Mouse (Mus musculus): ENCODE measurements at regions not wholly inside any gene's neighbourhood (a gene's known extent, or its start where the extent isn't known, plus 50 kb on each side); places are given as distances from the start of the nearest gene placed in this dataset.

DNA sequence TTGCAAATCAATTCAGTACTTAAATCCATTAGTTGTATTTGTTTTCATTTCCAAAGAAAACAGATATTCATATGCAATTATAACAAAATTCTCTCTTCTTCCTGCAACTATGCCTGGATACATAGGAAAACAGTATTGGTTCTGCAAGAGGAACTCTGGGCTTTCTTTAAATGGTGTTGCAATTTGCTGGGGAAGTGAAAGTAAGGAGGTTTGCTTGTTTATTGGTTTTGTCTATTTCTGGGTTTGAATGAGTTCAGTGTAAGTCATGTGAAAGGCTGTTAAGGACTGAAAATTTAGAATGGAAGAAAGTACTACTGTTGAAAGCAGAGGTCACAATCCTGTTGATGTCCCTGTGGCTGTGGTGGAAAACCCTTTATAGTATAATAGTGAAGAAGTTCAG lies 1058.0 kb downstream of the Pla2g4a start:
- DNase-seq (ENCODE audit: low read depth in 1 of 2, low spot score in 2 of 2): peak in 1 of 2 experiments; percentile 22

DNA sequence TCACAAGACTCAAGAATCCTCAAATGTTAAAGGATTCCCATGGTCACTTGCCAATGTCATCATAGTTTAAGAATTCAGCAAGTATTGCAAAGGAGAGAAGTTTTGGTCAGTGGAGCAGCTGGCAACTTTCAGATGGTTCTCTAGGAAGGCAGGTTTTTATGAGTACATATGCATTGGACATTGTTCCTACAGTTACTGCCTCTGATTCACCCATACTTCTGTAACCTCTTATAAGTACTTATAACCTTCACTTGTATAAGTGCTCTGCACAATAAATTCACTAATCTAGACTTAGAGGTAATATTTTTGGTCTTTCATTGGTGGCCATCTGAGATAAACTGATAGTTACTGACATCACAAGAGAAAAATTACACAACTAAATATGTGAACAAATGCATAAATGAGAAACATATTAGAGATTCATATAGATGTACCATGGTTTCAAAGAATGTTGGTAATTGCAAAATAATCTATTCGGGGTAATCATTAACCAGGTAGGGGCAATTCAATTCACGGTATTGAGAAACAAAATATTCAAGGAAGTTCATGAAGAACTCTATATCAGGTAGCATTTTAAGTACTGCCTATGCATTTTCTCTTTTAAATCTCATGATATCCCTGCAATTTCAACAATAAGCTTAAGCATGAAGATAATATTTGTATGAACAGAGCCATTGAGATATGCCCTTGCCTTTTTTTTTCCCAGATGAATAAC lies 1059.6 kb downstream of the Pla2g4a start:
- no peak for DNase-seq (ENCODE audit: low read depth in 1 of 2, low spot score in 2 of 2)

DNA sequence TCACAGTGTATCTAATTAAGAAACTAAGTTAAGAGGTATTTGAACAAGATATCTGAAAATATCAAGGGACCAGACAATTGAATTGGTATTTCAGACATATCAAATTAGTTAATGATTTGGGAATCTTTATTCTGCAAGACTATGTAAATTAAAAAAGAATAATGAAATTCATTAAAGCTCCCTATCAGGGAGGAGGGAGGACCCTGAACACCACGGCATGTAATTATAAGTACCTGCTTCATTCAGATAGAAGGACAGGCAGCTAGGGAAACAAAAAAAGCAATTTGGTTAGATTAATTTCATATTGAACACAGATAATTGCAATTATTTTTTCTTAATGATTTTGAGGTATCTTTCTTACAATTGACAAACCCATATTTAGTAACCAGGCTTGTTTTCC lies 1090.3 kb downstream of the Pla2g4a start:
- no peak for DNase-seq (ENCODE audit: low read depth in 1 of 2, low spot score in 2 of 2)

DNA sequence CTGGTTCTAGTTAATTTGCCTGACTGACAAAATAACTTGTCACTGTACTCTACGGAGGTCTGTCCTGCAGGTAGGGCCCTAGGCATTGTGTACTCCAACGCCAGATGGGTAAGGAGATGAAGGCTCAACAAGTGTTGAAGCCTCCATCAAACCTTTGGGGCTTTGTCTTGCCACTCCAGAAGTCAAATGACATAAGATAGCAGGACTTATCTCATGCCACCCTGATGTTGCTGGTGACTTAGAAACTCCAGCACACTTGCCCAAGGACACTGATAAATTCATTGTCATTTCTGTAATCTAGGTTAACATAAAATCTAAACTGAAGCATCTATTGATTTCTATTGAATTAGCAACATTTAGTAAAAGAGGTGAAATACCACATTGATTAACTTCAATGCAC lies 1097.5 kb downstream of the Pla2g4a start:
- no peak for DNase-seq (ENCODE audit: low read depth in 1 of 2, low spot score in 2 of 2)

GRCm38 (mm10) chr1:148852990-148853389 lies 1108.1 kb downstream of the Pla2g4a start:
- DNase-seq (ENCODE audit: low read depth in 1 of 2, low spot score in 2 of 2): no peak

DNA sequence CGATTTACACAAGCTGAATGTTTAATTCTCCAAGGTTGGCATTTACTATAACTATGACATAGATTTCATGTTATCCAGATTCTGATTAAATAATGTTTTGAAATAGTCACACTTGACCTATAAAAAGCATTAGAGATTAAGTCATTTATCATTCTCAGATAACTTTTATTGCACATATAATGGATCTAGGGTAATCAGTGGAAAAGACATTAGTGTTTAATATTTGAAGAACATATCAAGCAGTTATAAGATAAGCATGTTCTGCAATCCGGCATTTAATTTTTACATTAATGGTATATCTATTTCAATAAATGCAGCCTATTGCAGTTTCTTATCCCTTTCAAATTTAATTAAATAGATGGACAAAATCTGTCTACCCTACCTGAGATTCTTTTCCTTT lies 1114.5 kb downstream of the Pla2g4a start:
- no peak for DNase-seq (ENCODE audit: low read depth in 1 of 2, low spot score in 2 of 2)

DNA sequence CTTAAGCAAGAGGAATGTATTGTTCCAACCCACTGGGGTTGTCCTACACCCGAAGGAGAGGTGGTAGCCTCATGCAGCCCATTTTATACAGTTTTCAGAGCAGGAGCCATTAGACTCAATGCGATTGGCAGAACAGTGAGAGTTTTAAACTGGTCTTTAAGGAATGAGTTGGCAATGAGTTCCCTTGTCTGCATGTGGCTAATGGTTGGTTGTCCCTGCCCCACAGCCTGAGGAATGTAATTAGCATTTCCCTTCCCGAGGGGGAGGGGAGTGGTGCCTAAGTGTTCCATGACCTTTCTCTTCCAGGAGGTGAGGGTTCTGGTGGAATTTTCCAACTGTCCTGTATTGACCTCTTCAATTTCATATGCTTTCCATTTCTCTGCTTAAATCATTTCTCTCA lies 1137.9 kb downstream of the Pla2g4a start:
- no peak for DNase-seq (ENCODE audit: low read depth in 1 of 2, low spot score in 2 of 2)

DNA sequence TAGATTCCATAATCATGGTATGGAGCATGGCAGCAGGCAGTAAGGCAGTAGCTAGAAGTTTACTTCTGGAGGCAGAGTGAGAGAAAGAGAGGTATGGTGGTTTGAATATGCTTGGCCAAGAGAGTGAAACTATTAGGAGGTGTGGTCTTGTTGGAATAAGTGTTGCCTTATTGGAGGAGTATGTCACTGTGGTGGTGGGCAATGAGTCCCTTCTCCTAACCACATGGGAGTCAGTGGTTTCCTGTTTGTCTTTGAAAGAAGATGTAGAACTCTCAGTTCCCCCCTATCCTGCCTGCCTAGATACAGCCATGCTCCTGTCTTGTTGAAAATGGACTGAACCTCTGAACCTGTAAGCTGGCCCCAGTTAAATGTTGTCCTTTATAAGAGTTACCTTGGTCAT lies 1152.4 kb downstream of the Pla2g4a start:
- no peak for DNase-seq (ENCODE audit: low read depth in 1 of 2, low spot score in 2 of 2)

DNA sequence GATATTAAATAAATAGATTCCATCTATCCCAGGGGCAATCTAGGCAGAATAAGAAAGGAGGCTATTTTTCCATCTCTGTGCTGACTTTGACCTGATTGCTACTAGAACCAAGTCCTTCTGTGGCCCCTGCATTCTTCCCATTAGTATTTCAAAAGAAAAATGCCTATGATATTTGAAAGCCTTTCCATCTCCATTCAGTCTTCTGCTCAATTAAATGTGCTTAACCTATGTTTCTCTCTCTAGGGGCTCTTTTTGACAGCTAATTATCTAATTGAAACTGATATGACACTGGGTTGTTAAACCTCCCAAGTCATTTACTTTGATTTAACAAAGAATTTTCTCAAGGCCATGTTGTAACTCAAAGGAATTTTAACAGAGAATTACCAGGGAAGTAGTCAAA lies 1164.0 kb downstream of the Pla2g4a start:
- DNase-seq (ENCODE audit: low read depth in 1 of 2, low spot score in 2 of 2): no peak

DNA sequence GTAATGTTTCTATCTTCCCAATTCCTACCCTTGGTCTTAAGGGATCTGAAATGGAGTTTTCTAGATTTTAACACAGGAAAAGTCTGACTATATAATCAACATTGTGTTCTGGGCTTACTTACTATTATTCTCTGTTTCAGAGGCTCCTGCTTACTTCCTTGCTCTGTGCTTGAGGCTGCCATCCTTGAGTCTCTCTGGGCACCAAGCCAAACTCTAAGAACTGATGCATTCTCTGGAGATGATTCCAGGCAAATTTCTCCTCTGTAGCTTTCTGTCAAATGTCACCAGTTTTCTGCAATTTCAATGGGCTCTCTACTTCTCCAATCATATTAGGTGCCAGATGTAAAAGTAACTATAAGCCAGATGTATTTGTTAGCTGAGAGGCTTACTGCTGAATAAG lies 1210.3 kb downstream of the Pla2g4a start:
- DNase-seq (ENCODE audit: low read depth in 1 of 2, low spot score in 2 of 2): no peak

DNA sequence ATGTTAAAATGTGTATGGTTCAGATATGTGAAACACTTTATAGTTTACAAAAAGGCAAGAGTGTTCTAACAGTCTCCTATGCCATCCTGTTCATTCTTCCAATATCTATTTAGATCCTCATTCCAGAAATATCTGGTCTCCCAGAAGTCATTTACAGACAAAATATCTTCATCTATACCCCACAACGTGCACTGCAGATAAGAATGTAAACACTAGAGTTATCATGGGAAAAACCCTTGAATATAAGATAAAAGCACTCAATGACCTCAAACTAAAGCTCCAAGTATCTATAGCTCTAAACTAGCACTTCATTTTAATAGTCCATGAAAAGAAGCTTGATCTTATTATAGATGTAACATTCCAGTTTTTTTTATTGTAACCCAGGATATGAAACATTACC lies 1239.0 kb downstream of the Pla2g4a start:
- no peak for DNase-seq (ENCODE audit: low read depth in 1 of 2, low spot score in 2 of 2)

GRCm38 (mm10) chr1:148721409-148721808 lies 1239.7 kb downstream of the Pla2g4a start:
- no peak for DNase-seq (ENCODE audit: low read depth in 1 of 2, low spot score in 2 of 2)

DNA sequence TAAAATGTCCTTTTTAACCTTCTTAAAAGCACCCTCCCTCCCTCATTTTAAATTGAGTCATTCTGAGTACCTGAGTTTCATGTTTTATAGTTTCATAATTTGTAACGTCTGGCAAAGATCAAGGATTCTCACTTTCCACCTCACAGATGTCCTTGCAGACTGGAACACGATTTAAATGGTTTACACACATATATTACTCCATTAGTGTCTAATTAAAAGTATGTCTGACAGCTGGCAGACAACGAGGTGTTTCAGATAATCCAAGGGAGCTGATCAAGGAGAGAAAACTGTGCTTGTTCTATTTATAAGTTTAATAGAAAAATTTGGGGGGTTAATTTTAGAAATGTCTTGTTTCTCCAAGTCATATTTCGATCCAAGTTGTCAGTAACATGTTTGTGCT lies 1240.1 kb downstream of the Pla2g4a start:
- DNase-seq (ENCODE audit: low read depth in 1 of 2, low spot score in 2 of 2): no peak

GRCm38 (mm10) chr1:148708084-148708483 lies 1253.0 kb downstream of the Pla2g4a start:
- no peak for DNase-seq (ENCODE audit: low read depth in 1 of 2, low spot score in 2 of 2)

DNA sequence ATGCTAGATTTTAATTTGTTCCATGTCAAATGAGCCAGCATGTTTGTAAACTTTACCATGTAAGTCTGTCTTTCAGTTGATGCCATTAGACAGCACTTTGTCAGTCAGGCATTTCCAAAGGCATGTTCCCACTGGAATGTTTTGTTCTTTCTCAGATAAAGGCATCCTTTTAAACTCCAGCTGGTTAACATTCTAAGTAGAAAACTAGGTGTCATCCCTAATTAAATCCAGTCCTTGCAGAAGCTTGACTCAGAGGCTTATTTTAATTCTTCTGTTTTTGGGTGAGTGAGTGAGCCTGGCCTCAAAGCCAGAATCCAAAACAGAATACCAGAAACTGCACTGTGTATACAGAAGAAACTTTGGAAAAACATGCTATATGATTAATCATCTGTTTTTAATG lies 1253.4 kb downstream of the Pla2g4a start:
- no peak for DNase-seq (ENCODE audit: low read depth in 1 of 2, low spot score in 2 of 2)

GRCm38 (mm10) chr1:148706271-148706807 lies 1254.8 kb downstream of the Pla2g4a start:
- no peak for DNase-seq (ENCODE audit: low read depth in 1 of 2, low spot score in 2 of 2)

- DNase-seq (ENCODE audit: low read depth in 1 of 2, low spot score in 2 of 2): no peak
These were observed 1260.5 kb downstream of the Pla2g4a start for GRCm38 (mm10) chr1:148700599-148700954.

GRCm38 (mm10) chr1:148699854-148700598 lies 1261.1 kb downstream of the Pla2g4a start:
- no peak for DNase-seq (ENCODE audit: low read depth in 1 of 2, low spot score in 2 of 2)

DNA sequence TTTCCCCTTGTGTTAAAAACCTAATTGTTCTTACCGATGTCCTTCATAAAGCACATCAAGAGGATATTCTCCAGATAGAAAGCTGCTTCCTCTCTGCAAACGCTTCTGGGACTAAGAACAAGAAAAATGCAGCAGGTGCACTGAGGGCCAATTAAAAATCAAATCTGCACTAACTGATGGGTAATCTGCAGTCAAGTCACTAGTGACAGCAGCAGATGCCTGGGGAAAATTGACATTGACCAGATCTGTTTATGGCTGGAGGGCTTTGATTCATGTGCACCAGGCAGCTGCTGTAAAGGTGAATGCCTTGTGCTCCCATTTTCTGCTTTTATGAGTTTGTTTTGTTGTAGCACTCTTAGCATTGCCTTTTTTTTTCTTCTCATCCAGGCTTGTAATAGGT lies 1271.0 kb downstream of the Pla2g4a start:
- no peak for DNase-seq (ENCODE audit: low read depth in 1 of 2, low spot score in 2 of 2)

DNA sequence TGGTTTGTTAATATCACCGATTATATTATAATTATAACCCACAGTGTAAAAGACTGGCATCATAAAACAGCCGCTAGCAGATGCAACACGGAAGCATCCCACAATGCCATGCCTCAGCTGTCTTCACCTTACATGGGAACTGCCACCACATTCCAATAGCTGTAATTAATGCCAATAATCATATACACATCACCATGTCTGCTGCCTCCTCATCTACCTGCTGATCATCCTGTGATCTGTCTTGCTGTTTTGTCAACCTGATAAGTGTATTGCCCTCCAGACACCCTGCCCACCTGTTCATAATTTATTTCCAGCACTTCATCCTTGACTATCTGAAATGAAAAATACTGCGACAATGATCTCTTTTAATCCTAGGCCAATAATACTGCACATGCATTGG lies 1271.5 kb downstream of the Pla2g4a start:
- no peak for DNase-seq (ENCODE audit: low read depth in 1 of 2, low spot score in 2 of 2)

DNA sequence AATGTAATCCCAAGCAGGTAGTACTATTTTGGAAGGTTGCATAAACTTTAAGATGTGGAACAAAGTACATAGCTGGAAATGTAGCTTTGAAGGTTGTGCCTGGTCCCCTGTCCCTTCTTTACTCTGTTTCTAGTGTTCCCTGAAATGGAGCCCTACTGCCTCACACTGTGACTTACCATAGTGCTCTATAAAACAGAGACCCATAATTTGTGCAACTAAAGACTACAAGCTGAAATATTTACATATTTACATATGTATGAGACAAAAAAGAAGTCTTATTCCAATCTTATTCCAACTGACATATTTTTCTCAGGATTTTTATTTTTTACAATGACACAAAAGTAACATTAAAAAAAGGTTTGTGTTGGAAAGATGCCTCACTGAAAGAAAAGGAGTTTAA lies 1285.6 kb downstream of the Pla2g4a start:
- no peak for DNase-seq (ENCODE audit: low read depth in 1 of 2, low spot score in 2 of 2)

- no peak for DNase-seq (ENCODE audit: low read depth in 1 of 2, low spot score in 2 of 2)
These were observed 1296.7 kb downstream of the Pla2g4a start for GRCm38 (mm10) chr1:148664409-148664808.

DNA sequence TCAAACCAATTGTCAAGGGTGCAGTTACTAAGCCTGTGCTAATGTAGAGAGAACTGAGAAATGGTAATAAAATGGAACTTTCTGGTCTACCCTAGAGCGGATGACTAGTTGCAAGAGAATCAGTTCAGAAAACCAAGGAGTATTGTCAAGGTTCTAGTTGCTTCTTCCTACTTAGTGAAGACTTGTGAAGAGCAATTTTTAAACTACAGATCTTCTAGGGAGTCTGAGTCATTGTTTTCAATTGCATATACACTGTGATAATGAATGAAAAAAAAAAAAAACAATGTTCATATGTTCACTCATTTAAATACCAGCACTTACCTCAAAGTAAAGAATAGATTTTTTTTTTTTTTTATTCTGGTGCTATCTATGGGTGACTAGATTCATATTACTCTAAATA lies 1304.1 kb downstream of the Pla2g4a start:
- DNase-seq (ENCODE audit: low read depth in 1 of 2, low spot score in 2 of 2): no peak

Measured in monocyte, adult 2 months (primary cell).